Mouse (Mus musculus) layer of hippocampus, postnatal 14 days (tissue): ENCODE results near the gene Pkd1. TPM values are rescaled to one million over a fixed set of nuclear protein-coding genes. Genes with fewer than 3 reads are reported as not detected.

Experiments
- DNase-seq, 2 experiments: peaks; one replicate each; pipeline ENCODE4 v3.0.0; 2021 to 2022; ENCODE audit warnings: low spot score in 2 of 2, mixed read lengths in 1 of 2
- total RNA-seq, 2 experiments: library from RNA; stranded (reverse); gene quantifications; 2 replicates each; pipeline ENCODE4 v1.2.3; 2021

Pkd1 gene
- total RNA-seq, 2 experiments from 2014 or later = 71.1 to 85.9 TPM

DNA sequence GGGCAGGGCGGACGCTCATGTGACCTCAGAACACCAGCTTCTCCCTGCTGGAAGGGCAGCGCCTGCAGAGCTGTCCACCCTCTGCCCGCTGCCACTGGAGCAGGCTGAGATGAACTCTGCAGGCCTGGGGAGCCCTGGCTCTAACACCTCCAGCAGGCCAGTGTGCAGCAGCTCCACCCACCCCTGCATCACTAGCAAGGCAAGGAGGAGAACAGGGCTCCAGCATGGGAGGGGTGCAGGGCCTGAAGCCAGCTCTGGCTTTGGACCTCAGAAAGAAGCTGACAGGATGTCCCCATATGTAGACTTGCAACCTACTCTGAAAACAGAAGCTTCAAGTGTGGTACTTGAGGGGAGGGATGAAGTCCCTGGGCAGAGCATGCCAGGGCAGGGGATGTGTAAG is 50.9 kb downstream of the Pkd1 start:
- DNase-seq = no peak

DNA sequence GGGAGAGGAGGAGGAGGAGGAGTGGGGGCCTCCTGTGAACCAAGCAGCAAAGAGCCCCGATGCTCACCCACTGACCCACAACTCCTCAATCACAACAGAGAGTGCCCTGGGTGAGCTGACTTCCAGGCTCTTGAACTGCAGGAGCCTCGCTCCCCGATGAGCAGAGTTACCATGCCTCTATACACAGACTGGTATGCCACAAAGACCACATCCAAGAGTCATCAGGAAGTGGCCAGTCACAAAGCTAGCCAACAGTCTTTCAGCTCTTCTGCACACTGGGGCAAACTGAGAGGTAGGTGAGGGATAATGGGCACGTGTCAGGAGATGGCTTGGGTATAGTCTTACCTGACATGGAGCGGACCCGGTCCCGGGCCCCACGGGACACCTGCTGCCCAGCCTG is 54.3 kb downstream of the Pkd1 start:
- no peak for DNase-seq

GRCm38 (mm10) chr17:24604557-24604956 is 54.9 kb downstream of the Pkd1 start:
- no peak for DNase-seq

DNA sequence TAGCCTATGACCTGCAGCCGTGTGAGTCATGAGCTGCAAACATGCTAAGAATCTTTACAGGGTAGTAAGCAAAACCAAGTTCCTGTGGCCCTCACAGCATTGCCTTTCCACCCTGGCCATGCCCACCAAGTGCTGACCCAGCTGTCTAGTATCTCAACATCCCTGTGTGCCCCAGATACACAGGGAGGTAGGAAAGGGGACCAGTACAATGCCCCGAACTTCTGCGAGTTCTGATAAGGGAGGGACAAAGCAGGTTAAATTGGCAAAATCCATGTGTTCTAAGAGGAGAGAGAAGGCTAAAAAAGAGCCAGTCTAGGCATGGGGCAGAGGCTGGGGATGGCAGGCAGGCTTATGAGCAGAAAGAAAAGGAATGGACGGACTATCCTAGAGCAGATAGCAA is 58.7 kb downstream of the Pkd1 start:
- no peak for DNase-seq

DNA sequence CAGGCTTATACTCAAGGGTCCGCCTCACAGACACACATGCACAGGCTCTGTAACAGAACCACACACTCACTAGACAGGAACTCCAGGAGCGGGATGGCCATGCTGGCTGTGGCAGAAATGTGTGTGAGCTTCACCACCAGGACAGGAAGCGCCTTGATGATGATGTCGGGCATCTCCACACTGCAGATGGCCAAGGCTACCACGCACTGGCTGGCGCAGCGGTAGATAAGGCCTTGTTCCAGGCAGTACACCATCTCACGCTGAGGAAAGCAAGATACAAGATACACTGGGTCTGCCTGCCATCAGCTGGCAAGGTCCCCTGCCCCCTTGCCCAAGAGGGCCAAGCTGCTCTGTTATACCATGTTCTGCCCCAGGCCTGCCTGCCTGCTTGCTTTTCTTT is 59.2 kb downstream of the Pkd1 start:
- no peak for DNase-seq

DNA sequence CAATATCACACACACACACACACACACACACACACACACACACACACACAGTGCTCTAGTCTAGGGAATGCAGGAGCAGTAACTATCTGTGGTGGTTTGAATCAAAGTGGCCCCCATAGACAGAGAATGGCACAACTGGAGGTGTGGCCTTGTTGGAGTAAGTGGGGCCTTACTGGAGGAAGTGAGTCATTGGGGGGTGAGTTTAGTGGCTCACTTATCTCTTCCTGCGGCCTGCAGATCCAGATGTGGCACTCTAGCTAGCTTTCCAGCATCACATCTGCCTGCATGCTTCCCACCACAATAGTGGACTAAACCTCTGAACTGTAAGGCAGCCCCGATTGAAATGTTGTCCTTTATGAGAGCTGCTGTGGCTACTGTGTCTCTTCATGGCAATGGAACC is 61.1 kb downstream of the Pkd1 start:
- no peak for DNase-seq

GRCm38 (mm10) chr17:24617561-24618194 is 68.0 kb downstream of the Pkd1 start:
- DNase-seq = no peak

GRCm38 (mm10) chr17:24625472-24625871 is 75.8 kb downstream of the Pkd1 start:
- no peak for DNase-seq

DNA sequence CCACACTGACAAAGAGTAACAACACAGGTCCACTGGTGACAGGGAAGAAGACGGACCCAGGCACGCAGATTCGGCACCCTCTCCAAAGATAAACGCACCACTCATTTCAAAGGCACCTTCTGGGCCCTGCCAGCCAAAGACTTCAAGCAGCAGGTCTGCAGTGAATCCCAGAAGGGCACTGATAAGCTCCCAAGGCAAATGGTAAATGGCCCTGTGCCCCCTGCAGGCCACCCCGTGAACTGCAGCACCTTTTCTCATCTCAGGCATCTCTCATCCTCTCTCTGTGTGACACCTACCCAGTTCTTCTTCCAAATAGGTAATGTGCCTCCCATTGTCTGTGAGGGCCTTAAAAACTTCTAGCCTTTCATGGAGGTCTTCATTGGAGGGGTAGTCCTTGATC is 79.0 kb downstream of the Pkd1 start:
- peak; percentile 47 to 73 for DNase-seq

DNA sequence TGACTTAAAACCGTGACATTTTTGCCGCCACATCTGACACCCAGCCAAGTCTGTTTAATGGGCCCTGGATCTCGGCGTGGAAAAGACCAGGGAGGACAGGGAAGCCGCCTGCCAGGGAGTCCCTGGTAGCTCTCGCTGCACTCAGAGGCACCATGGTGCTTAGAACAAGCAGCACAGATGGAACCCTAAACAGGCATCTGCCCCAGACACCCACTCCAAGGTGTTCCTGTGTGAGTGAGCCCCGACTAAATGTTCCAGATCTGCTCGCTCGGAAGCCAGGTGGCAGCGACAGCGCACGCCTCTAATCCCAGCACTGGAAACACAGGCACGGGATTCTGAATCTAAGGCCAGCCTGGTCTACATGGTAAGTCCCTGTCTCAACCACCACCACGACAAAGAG is 80.4 kb downstream of the Pkd1 start:
- DNase-seq = peak; percentile 61 to 86

GRCm38 (mm10) chr17:24632167-24632812 is 82.7 kb downstream of the Pkd1 start, which contains the start of the genes Tsc2 and Nthl1:
Gene Tsc2, minus strand, starts transcription at chr17:24632630.
Gene Nthl1, plus strand, starts transcription at chr17:24632680.
- DNase-seq = peak; percentile 81 to 88

DNA sequence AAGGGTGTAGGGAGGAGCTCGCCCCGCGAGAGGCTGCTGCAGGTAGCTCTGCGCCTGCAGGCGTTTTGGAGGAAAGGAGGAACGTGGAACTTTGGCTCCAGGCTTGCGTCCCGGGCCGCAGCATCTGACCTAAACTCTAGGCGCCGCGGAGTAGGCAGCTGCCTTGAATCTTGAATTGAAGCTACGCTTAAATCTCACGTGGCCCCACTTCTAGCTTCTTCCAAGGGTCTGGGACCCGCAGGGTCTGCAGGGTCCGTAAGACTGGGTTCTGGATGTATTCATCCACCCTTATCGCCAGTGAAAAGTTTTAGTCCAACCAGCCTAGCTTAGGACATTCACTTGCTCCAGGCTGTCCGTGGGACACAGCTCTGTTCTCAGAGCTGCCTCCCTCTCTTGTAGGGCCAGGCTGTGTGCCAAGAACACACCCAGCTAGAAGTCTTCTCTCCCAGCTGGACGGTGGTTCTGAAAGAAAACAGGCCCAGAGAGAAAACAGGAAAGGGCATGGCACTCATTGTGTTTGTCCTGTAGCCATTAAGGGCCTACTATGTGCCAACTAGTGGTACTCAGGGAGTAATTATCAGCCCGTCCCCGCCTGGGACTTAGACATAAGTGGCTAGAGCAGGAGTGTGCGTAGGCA is 83.3 kb downstream of the Pkd1 start:
- no peak for DNase-seq

DNA sequence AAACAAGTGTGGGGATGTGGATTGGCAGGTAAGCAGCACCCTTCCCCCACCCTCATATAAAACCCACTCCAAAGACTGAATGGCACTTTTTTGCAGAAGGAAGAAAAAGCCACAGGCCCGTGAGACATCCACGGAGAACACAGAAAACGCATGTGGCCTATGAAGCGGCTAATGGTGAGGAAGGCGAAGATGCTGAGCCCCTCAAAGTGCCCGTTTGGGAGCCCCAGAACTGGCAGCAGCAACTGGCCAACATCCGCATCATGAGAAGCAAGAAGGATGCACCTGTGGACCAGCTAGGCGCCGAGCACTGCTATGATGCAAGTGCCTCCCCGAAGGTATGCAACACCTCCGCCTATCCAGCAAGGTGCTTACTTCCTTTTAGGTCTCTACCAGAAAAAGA is 84.2 kb downstream of the Pkd1 start:
- DNase-seq = no peak

DNA sequence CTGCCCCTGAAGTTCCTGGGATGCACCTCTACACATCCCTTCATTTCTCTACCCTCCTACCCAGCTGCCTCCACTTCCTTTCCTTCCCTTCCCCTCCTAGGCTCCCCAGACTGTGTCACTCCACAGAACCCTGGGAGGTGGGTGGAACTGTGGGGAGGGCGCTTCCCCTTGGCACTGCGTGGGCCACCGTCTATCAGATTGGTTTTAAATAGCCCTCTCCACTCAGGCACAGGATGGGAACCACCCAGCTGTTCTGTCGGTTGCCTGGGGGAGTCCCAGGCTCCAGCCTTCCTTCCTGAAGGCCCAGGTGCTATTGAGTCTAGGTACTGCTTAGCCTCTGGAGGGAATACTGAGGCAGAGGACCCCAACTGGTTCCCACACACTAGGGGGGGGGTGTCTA is 85.4 kb downstream of the Pkd1 start:
- no peak for DNase-seq

- DNase-seq = no peak
Measured at GRCm38 (mm10) chr17:24635694-24636093, 86.1 kb downstream of the Pkd1 start.

- no peak for DNase-seq
Measured at GRCm38 (mm10) chr17:24636781-24637481, 87.3 kb downstream of the Pkd1 start.

GRCm38 (mm10) chr17:24638214-24638613 is 88.6 kb downstream of the Pkd1 start:
- DNase-seq = no peak

DNA sequence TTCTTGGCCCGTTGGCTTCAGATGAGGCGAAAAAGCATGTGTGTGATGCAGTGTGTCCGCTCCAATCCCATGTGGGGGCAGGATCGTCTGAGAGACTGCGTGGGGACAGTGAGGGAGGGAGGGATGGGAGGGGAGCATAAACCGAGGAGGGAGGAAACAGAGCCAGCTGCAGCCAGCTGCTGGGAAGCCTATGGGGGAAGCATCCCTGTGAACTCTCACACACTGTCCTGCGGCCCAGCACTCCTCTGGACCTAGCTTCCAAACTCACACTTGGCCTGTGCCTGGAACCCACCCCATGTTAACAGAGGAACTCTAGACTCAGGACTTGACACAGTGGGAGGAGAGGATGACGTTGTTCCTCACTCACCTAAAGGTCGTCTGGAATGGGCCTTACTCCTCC is 89.2 kb downstream of the Pkd1 start:
- DNase-seq = no peak

DNA sequence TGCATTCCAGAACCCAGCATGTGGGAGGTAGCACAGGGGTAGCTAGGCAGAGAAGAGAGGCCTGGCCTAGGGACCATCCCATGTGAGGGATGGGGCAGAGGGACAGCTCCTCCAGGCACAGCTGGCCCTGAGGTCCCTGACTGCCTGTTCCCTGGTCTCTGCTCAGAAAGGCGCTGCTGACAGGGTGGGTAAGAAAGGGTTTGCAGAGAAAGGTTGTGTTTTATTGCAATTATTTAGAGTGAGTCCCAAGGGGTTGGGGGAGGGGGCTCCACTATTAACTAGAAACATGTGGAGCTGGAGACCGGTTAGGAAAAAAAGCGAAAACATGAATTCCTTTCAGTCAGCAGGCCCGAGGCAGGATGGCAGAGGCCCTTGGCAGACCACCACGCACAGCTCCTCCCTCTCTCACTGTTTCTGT is 89.9 kb downstream of the Pkd1 start:
- DNase-seq = no peak

DNA sequence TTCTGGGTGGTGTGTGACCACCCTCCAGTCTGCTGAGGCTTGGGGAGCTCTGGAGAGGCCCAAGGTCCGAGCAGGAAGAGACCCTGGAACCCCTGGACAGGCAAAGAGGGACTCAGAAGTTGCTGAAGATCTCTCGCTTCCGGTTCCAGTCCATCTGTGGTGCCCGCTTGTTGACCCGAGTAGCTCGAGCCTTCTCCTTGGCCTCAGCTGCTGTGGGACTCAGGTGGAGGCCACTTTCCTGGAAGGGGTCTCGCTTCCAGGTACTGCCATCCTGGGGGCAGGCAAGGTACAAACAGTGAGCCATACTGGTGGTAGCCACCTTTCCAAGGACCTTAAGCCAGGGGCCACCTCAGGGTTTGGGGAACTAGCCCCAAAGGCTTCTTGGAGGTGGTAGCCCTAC is 90.5 kb downstream of the Pkd1 start:
- DNase-seq = no peak

GRCm38 (mm10) chr17:24640581-24640980 is 90.9 kb downstream of the Pkd1 start:
- DNase-seq = no peak

DNA sequence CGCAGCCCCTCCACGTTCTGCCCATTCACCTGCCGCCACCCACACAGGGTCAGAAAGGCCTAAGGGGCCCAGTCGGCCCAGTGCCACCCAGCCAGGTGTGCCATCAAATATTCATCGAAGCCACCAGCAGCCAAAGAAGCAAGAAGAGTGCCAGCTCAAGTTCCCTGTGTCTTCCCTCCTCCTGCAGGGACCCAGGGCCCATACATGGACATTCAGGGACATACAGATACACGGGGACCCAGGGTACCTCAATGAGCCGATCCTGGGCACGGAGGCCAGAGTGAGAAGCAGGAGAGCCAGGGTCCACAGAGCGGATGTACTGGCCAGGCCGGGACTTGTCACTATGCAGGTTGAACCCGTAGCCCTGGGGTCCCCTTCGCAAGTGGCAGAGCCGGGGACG is 92.3 kb downstream of the Pkd1 start:
- no peak for DNase-seq
